Mouse (Mus musculus) heart, adult 11 months (tissue): Measurements from ENCODE around the gene Gm10491.
A peak's percentile ranks its signal among the peaks of the same experiment; 100 is the strongest.
"Not testable (repeated sequence)": the region's sequence is repeated elsewhere in the genome, so short reads cannot be mapped to it uniquely, and the experiment has no call there.

ENCODE experiments used
- DNase-seq: peaks from one replicate; pipeline ENCODE4 v3.0.0; 2022

Gene Gm10491

DNA sequence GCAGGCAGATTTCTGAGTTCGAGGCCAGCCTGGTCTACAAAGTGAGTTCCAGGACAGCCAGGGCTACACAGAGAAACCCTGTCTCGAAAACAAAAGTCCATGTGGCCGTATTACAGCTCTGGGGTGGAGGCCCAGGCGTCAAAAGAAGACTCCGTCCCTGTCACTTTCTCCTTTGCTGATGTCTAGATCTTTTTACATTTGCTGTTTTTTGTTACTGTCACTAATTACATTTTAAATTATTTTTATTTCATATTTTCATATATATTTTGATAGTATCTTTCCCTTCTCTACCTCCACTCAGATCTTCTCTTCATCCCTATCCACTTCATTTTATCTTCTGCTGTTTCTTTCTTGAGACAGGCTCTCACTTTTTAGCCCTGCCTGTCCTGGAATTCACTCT, at the start of gene Gm10491:
Gene Gm10491, minus strand, starts transcription at position 101 of the 400 bp plus-strand sequence.
- no peak for DNase-seq

DNA sequence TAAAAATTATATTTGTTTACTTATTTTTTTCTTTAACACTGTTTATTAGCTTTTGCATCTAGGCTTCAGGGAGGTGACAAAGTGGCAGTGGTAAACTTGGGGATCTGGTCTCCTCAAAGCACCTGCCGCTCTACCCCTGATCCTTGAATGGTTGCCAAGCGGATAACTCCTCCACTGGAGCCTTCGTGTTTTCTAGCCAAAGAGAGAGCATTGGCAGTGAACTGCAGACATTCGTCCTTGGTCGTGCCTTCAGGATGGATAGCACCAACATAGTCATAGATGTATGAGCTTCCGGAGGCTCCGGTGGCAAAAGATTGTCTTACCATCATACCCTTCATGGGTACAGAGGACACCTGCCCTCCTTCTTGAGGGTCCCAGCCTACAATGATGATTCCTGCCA, 42.5 kb upstream of the Gm10491 start:
- no peak for DNase-seq

DNA sequence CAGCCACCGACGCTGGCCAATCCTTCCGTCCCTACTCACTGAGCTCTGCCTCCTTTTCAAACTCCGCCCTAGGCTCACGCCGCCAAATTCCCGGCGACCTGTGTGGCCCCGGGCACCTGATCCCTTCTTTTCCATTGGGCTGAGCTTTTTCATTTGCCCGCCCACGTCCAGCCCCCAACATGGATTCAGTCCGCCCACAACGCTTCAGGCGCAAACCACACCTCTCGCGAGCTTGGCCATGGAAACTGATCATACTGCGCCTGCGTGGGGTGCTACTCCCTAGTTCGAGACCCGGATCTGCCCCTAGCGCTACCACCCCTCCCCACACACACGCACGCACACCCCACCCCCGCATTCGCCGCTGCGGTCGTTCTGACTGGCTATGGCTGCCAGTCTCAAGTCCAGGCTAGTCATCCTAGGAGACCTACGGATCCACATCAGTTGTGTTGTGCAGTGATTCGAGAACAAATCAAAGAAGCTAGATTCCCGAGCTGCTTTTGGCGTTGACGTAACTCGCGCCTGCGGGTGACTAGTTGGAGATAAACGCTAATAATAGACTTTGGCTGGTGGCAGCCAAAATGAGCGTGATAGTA, 40.4 kb upstream of the Gm10491 start:
- peak; percentile 100 for DNase-seq

DNA sequence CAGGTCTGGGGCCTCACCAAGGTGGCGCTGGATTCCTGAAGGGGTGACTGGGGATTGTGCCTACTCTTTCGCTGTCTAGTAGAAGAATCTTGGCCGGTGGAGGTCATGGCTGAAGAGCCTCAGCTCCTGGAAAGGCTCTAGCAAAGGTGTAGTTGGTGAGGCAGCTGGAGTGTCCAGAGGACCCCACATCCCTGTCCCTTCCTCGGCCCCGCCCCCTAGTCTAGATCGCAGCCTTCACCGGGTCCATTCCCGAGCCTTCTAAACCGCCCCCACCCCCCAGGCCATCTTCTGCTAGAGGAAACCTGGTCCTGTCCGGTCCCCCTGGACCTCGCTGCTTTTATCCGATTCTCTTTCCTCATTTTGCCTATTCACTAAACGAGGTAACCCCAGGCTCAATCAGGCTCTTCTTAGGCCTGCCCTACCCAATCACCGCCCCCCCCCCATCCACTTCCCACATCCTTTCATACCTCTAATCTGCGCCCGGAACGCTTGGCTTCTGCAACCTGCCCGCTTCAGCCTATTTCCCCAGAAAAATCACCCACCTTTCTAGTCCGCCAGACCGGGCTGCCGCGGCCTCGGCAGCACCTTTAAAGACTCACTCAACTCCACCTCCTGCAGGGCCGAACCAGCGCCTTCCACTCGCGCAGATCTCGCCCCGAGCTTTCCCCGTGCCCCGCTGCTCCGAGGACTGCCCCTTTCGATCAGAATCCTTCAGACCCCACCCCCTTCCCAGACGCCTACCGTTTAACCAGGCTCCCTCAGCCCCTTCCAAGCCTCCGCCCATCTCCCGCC, 39.7 kb upstream of the Gm10491 start, which contains the start of gene Hdac6:
Gene Hdac6, minus strand, starts transcription at position 782 of the 792 bp plus-strand sequence.
- DNase-seq = peak; percentile 89

DNA sequence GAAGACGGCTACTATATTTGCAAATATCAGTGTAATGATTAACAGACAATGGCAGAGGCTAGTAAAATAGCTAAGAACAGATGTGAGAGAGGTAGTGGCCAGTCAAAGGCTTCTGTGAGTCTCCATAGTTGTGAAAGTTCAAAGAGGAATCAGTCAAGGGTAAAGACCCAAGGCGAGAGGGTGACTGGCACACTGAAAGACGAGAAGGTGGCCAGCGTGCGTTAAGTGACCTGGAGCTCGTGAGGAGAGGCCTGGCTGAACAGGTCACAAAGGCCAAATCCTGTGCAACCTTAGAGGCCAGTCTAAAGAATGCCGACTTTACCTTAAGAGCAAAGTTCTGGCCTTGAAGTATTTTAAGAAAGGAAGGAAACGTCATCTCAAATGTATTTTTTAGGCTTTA, 38.0 kb upstream of the Gm10491 start:
- no peak for DNase-seq

DNA sequence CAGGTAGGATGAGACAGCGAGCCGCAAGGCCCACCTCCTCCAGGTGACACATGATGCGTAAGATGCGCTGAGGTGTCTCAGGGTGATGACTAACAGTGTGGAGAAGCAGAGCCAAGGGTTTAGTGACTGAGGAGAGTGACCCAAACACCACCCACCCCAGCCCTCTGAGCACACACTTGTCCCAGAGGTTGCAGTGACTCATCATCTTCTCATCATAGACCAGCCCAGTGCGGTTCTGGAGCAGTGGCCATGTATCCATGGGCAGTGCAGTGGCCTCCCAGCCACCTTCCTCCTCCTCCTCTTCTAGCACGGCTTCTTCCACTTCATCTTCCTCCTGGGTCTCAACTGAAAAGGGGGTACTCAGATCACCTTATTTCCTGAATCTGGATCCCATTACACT, 30.0 kb upstream of the Gm10491 start:
- DNase-seq = no peak

DNA sequence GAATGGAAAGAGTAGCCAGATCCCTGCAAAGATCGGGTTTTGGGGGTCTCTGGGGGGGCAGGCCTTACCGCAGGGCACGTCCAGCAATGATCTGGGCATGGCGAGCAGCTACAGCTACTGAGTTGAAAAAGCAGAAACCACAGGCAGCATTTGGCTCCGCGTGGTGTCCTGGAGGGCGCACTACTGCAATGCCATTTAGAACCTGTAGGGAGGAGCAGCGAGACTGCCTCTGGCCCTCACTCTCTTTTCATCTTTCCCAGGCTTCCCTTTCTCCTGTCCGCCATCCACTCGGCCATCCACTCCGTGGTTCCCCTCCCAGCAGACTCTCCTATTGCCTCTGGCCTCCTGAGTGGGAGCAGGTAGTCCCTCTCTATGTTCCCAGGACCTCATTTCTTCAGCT, 29.2 kb upstream of the Gm10491 start:
- DNase-seq = no peak

DNA sequence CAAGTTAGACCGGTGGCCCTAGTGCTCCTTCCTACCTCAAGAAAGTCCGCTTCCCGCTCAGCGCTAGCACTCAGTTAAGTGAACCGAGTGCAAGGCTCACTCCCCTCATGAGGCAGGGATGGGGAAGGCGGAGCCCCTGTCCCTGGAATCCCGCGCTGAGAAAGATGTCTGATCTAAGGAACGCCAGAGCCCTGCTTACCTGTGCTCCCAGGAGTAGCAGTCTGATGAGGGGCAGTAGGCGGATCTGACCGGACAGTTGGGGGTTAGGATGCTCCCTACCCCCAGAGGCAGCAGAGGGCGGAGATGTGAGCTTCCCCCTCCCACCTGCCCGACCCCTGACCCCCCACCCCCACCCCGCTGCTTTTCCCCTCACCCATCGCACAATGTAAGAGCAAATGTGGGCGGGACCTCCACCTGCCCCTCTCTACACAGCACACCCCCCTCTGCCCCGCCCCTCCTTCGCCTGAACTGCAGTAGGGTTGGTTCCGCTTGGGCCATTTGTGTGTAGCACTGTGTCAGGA, 20.7 kb upstream of the Gm10491 start, which contains the start of gene Eras:
Gene Eras, minus strand, starts transcription at position 338 of the 521 bp plus-strand sequence.
- DNase-seq = no peak

DNA sequence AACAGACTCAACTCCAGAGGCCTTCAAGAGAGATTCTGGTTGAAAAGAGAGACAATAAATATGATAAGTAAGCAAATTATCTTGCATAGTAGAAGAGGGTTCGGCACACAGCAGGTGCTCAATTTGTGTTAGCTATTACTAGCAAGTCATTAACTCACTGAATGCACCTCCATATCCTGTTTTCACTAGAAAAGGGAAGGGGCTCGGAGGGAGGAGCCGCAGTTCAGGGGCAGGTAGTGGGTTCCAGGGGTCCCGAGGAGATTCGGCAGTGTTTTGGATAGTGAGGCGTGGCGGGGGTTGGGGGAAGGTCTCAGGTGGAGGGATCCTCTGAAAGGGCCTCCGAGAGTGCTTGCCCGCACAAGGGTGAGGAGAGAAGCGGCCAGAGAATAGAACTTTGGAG, 19.5 kb upstream of the Gm10491 start:
- DNase-seq = no peak

DNA sequence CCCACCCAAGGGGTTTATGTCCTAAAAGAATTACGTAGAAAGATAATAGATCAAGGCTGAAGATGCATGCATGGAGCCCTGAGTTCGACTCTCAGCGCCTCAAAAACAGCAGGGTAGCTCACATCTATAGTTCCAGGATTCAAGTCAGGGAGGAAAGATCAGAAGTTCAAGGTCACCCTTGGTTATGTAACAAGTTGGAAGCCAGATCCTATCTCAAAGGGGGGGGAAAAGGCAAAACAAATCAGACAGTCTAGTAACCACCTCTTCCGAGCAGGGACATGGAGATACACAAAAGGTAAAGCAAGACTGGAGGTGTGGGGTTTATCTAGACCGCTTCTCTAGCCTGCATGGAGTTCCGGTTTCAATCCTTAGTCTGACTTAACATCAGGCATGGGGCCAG, 18.6 kb upstream of the Gm10491 start:
- DNase-seq = no peak

DNA sequence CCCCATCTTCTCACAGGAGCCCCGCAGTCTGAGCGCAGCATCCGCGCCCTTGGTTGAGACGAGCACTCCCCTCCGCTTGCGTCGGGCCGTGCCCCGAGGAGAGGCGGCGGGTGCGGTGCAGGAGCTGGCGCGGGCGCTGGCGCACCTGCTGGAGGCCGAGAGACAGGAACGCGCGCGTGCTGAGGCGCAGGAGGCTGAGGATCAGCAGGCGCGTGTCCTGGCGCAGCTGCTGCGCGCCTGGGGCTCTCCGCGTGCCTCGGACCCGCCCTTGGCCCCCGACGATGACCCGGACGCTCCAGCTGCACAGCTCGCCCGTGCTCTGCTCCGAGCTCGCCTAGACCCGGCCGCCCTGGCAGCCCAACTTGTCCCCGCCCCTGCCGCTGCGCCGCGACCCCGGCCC, 14.4 kb upstream of the Gm10491 start:
- no peak for DNase-seq

DNA sequence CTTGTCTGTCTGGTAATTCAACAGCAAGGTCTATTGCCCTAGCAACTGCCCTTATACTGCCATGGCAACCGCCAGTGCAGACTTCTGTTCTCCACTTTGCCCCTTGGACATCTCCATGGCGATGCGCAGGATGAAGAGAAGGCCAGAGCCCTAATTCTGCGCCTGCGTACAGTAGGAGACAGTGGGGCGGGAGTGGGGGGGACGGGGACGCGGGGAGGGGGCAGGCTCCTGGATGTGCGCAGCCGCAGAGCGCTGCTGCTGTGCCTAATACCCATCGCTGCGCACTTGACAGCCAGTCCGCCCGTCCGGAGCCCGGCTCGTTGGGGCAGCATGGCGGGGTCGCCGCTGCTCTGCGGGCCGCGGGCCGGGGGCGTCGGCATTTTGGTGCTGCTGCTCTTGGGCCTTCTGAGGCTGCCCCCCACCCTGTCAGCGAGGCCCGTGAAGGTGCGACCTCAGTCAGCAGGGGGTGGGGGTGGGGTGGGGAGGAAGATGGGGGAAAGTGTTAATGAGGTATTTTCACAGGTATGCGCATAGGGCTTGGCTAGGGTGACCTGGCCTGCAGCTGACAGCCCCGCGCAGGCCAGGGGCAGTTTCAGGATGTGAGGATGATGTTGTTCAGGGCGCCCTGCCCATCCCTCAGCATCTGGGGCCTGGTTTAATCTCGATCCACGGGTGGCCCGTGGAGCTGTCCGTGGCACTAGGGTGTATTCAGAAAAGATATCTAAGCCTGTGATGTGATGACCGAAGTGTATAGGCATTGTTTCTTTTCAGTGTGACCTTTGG, 12.2 kb upstream of the Gm10491 start, which contains the start of gene Pcsk1n:
Gene Pcsk1n, plus strand, starts transcription at position 222 of the 783 bp plus-strand sequence.
- DNase-seq = no peak

DNA sequence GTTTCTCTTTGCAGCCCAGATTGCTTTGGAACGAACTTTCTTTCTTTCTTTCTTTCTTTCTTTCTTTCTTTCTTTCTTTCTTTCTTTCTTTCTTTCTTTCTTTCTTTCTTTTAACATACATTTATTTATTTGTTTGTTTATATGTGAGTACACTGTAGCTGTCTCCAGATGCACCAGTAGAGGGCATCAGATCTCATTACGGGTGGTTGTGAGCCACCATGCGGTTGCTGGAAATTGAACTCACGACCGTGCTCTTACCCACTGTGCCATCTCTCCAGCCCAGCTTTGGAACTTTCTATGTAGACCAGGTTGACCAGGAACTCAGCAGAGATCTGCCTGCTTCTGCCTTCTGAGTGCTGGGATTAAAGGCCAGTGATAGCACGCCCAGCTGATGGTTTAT, 10.3 kb upstream of the Gm10491 start:
- not testable (repeated sequence) for DNase-seq

DNA sequence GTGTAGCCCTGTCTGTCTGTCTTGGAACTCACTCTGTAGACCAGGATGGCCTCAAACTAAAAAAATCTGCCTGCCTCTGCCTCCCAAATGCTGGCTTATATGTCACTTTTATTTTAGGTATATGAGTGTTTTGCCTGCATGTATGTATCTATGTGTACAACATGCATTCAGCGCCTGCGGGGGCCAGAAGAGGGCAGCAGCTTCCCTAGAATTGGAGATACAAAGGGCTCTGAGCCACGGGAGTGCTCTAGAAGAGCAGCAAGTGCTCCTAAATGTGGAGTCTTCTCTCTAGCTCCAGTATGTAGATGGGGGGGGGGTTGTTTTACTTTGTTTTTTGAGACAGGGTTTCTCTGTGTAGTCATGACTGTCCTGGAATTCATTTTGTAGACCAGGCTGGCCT, 8.0 kb upstream of the Gm10491 start:
- DNase-seq = not testable (repeated sequence)

DNA sequence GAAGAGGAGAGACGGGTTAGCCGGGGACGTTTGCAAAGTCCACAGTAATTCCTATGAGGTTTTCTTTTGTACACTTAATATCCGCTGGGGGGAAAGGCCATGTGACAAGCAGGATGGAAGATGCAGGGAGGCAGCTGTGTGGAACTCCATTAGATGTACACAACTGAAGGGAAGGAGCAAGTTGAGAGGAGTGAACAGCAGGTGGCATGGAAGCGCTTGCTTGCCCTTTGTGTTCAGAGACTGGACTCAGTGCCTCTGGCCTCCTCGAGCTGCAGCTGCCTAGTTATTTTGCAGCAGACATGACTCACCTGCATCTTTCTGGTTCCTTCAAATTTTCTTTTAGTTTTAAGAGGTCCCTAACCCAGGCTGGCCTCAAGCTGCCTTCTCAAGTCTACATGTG, 2.8 kb upstream of the Gm10491 start:
- no peak for DNase-seq

DNA sequence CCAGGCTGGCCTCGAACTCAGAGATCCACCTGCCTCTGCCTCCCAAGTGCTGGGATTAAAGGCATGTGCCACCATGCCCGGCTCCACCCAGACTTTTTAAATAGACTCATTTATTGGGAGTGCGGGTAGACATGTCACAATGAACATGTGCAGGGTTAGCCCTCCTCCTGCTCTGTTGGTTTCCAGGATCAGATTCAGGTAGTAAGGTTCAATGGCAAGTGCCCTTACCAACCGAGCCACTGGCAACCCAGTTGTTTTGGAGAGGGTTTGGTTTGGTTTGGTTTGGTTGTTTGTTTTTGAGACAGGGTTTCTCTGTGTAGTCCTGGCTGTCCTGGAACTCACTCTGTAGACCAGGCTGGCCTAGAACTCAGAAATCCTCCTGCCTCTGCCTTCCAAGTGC, 1.6 kb upstream of the Gm10491 start, which contains the start of gene Gm10490:
Gene Gm10490, plus strand, starts transcription at position 301 of the 400 bp plus-strand sequence.
- DNase-seq = not testable (repeated sequence)

DNA sequence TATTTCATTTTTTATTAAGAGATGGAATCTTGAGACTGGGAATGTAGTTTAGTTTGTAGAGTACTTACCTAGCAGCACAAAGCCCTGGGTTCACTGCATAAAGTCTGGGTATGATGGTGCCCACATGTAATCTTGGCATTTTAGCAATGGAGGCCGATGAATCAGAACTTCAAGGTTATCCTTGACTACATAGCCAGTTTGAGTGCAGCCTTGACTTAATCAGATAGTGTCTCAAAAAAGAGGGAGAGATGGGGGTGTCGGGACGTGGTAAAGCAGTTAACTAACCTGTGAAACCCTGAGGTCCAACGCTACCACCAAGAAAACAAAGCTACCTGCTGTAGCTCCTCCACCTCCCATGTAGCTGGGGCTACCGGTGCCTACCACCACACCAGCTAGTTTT, 3.2 kb downstream of the Gm10491 start:
- no peak for DNase-seq

DNA sequence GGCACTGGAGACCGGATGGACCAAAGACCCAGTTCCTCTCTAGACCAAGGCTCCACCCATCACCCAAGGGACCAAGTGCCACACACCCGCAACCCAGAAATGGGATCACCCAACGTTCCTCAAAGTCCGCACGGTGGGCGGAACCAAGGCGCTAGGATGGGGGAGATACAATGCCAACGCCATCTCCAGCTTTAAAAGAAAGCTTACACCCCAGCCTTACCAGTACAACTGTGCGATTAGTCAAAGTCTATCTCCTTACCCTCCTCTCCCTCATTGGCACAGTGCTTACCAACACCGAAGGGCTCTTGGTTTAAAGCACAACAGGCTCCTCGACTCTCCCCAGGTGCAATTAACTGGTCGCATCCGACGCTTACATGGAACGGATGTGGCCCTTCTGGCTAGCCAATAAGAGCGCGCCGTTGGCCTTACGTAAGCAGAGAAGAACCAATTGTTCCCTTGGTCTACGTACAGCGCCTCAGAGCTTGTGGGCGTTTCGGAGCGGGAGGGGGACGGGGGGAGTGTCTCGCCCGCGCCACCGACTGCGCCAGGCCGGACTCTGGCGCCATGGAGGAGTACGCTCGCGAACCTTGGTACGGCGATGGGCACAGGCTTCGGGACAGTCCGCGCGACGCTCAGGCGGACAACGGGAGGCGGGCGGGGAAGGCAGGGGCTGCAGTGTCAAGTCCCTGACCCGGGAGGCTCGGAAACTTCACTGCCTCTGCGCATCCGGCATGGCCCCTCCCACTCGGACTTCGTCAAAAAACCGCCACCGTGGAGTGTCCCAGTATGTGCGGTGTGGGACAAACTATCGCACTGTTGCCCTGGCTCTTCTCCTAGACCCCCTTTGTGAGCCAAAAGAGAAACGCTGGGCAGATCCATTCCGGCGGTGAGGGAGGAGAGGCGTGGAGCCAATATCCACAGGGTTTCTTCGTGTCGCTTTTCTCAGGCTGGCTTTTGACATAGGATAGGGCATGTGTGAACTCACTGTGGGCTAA, 8.5 kb downstream of the Gm10491 start, which contains the start of the genes Pqbp1 and Timm17b:
Gene Pqbp1, minus strand, starts transcription at position 390 of the 995 bp plus-strand sequence.
Gene Timm17b, plus strand, starts transcription at position 478 of the 995 bp plus-strand sequence.
- peak; percentile 99 for DNase-seq

DNA sequence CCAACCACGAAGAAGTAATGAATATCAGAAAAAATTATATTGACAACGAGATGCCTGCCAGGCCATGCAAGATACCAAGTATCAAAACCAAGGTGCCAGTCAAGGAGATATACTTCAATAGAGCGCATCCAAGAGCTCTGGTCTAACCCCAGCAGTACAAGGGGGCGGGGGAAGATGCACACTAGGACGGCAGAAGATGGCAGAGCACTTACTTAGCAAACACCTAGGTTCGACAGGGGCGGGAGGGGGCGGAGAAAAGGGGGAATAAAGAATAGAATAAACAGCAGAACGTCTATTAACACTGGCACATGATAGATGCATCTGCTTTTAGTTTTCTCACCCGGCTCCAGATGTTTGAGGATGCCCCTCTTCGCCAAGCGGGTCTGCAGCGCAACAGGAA, 9.4 kb downstream of the Gm10491 start:
- no peak for DNase-seq

DNA sequence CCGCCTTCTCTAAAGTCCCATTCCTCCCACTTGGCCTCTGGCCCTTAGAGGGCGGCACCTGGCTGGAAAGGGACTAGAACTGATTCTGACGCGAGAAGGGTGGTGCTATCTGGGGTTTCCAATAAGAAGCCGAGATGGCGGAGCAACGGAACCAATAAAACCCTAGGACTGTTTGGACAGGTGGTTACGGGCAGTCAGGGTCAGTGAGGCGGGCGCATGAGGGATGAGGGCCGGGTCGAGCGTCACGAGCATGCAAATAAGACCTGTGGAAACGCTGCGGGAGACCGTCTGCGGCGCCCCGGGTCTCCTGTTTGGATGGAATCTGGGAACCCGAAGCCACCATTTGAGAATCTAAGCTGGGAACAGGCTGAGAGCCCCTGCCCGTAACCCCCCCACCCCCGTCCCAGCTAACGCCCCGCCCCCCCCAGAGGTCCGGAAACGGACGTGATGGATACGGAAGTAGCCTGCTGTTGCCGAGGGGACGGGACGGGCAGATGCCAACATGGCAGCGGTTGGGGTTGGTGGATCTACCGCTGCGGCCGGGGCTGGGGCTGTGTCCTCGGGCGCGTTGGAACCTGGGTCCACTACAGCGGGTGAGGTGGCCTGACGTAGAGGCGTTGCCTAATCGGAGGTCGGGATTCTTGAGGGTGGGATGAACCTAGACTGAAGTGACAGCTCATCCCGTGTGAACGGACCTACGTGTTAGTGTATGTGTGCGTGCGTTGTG, 23.6 kb downstream of the Gm10491 start, which contains the start of gene Slc35a2:
Gene Slc35a2, plus strand, starts transcription at position 188 of the 727 bp plus-strand sequence.
- peak; percentile 100 for DNase-seq

DNA sequence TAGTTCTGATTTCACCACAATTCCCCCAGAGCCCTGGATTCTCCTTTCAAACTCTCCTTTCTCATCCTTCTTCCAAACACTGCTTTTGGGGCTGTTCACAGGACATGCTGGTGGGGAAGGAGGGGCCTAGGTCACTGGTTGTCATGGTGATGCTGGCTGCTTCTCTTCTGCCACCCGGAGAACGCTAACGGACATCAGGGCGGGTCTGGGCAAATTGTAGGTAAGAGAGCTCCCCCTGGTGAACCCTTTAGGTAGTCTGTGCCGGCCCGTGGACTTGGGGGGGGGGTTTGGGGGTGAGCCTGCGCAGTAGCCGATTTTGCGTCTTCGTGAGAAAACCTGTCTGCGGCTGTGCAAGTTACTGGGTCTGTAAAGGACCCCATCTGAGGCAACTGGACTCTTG, 27.8 kb downstream of the Gm10491 start:
- DNase-seq = peak; percentile 98
